Mouse (Mus musculus) T-helper 2 cell (primary cell): Measurements from ENCODE around the gene Myo10.
"Not testable (repeated sequence)": the region's sequence is repeated elsewhere in the genome, so short reads cannot be mapped to it uniquely, and the experiment has no call there.

Source experiments
- in situ Hi-C: fragments of 300-600 bp; cut with MboI, MseI; formaldehyde crosslinking; loops from one replicate; pipeline ENCODE4 v1.15.1; 2025; ENCODE audit warnings: high pct_unique_total_duplicates

Myo10 gene

GRCm38 (mm10) chr15:25718104-25718503, 95.8 kb downstream of the Myo10 start:
- in situ Hi-C loops, result not testable (repeated sequence)

- in situ Hi-C loops, result no loop called here
These were observed 96.9 kb downstream of the Myo10 start for GRCm38 (mm10) chr15:25719270-25719669.

GRCm38 (mm10) chr15:25720263-25720662, 97.9 kb downstream of the Myo10 start:
- in situ Hi-C loops, result loop anchor here (5.0 kb wide), 1 partner anchor 278 kb away; no protein-coding TSS in a partner anchor

- in situ Hi-C loops, result loop anchor here (5.0 kb wide), 1 partner anchor 281 kb away; no protein-coding TSS in a partner anchor
These were observed 101.2 kb downstream of the Myo10 start for GRCm38 (mm10) chr15:25723281-25724113.

- in situ Hi-C loops, result loop anchor here (5.0 kb wide), 1 partner anchor 282 kb away; no protein-coding TSS in a partner anchor
These were observed 102.2 kb downstream of the Myo10 start for GRCm38 (mm10) chr15:25724549-25724948.

GRCm38 (mm10) chr15:25726814-25727213, 104.5 kb downstream of the Myo10 start:
- in situ Hi-C loops, result no loop called here

- in situ Hi-C loops, result no loop called here
These were observed 106.2 kb downstream of the Myo10 start for GRCm38 (mm10) chr15:25728501-25728900.

- in situ Hi-C loops, result no loop called here
These were observed 108.7 kb downstream of the Myo10 start for GRCm38 (mm10) chr15:25731053-25731452.

- in situ Hi-C loops, result no loop called here
These were observed 110.6 kb downstream of the Myo10 start for GRCm38 (mm10) chr15:25732758-25733428.

GRCm38 (mm10) chr15:25733739-25734430, 111.6 kb downstream of the Myo10 start:
- in situ Hi-C loops, result no loop called here

- in situ Hi-C loops, result no loop called here
These were observed 114.2 kb downstream of the Myo10 start for GRCm38 (mm10) chr15:25736531-25736930.

GRCm38 (mm10) chr15:25740271-25740670, 117.9 kb downstream of the Myo10 start:
- in situ Hi-C loops, result no loop called here

GRCm38 (mm10) chr15:25742196-25742595, 119.9 kb downstream of the Myo10 start:
- in situ Hi-C loops, result no loop called here

GRCm38 (mm10) chr15:25751510-25751909, 129.2 kb downstream of the Myo10 start:
- in situ Hi-C loops, result no loop called here

GRCm38 (mm10) chr15:25752597-25752996, 130.3 kb downstream of the Myo10 start:
- in situ Hi-C loops, result no loop called here

- in situ Hi-C loops, result no loop called here
These were observed 130.7 kb downstream of the Myo10 start for GRCm38 (mm10) chr15:25753003-25753402.

- in situ Hi-C loops, result no loop called here
These were observed 131.6 kb downstream of the Myo10 start for GRCm38 (mm10) chr15:25753878-25754277.

GRCm38 (mm10) chr15:25754342-25754951, 132.1 kb downstream of the Myo10 start:
- in situ Hi-C loops, result no loop called here

GRCm38 (mm10) chr15:25755536-25755935, 133.2 kb downstream of the Myo10 start:
- in situ Hi-C loops, result no loop called here

- in situ Hi-C loops, result no loop called here
These were observed 133.7 kb downstream of the Myo10 start for GRCm38 (mm10) chr15:25756072-25756471.

- in situ Hi-C loops, result no loop called here
These were observed 135.7 kb downstream of the Myo10 start for GRCm38 (mm10) chr15:25758037-25758436.
